Mouse (Mus musculus): ENCODE data around the gene Prss53. TPM values are rescaled to one million over a fixed set of nuclear protein-coding genes. Genes with fewer than 3 reads are reported as not detected.

Prss53 gene
- polyA plus RNA-seq, 1 experiment, result 1.6 TPM

- H3K36me3 ChIP-seq (ENCODE audit: control insufficient read depth, insufficient read depth, low read length), result peaks cover 32% of the 10 kb centered on the region
- WGBS, result under 1% methylated on average over 60 of the region's 60 CpGs
These were observed 14.1 kb downstream of the Prss53 start, which contains the start of gene Zfp668 for GRCm38 (mm10) chr7:127876467-127877348. Gene Zfp668, minus strand, starts transcription at chr7:127876828.

DNA sequence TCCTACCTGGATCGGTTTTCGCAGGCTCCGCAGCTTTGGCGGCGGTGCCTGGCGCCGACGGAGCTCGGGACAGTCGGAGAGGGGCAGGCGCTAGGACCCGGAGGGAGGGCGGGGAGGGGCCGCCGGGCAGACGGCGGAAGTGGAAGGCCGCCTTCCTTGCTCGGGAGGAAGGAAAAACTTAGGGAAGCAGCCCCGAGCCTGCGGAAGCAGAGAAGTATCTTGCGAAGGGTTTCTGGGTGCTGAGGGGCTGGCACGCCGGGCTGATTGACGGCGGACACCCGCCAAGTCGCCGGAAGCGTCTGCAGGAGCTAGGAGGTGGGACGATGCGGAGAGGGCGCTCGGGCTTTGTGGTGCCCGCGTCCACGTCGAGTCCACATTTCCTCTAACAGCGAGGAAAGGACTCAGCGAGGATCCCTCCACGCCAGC is 14.7 kb downstream of the Prss53 start, which contains the start of gene Zfp646:
Gene Zfp646 (plus strand): TSS at position 181 of the 426 bp plus-strand sequence.
- no peak for TF ChIP-seq CTCF (IDR thresholded peaks at IDR 0.05; ENCODE audit: extremely low read depth, insufficient read length, insufficient replicate concordance, low read depth, low read length)
- TF ChIP-seq POLR2A (IDR thresholded peaks at IDR 0.05; ENCODE audit: low read depth, low read length), result no peak; the same call in 1 of the 2 replicates
- Histone ChIP-seq H3K4me3 (ENCODE audit: low read depth, low read length) (peak within 1 kb of the TSS; percentile 77), H3K27ac (ENCODE audit: insufficient read depth, low read depth, low read length) (peak within 1 kb of the TSS; percentile 85), H3K27me3 (ENCODE audit: control insufficient read depth, insufficient read depth, low read length) (no peaks in the 10 kb centered on the region), H3K36me3 (ENCODE audit: control insufficient read depth, insufficient read depth, low read length) (peaks cover 25% of the 10 kb centered on the region), H3K4me1 (ENCODE audit: control insufficient read depth, insufficient read depth, insufficient read length, low read length) (peaks cover 2% of the 10 kb centered on the region)
- under 1% methylated on average over 41 of the region's 41 CpGs for WGBS

More at GRCm38 (mm10) chr7:127876467-127877348, 14.1 kb downstream of the Prss53 start, which contains the start of gene Zfp668:
- TF ChIP-seq POLR2A (IDR thresholded peaks at IDR 0.05; ENCODE audit: low read depth, low read length) (peak; percentile 22; the same call in 1 of the 2 replicates), CTCF (IDR thresholded peaks at IDR 0.05; ENCODE audit: extremely low read depth, insufficient read length, insufficient replicate concordance, low read depth, low read length) (no peak)
- Histone ChIP-seq H3K27ac (ENCODE audit: insufficient read depth, low read depth, low read length) (peak within 1 kb of the TSS; percentile 85), H3K4me3 (ENCODE audit: low read depth, low read length) (peak within 1 kb of the TSS; percentile 77), H3K4me1 (ENCODE audit: control insufficient read depth, insufficient read depth, insufficient read length, low read length) (peaks cover 2% of the 10 kb centered on the region), H3K27me3 (ENCODE audit: control insufficient read depth, insufficient read depth, low read length) (no peaks in the 10 kb centered on the region)

DNA sequence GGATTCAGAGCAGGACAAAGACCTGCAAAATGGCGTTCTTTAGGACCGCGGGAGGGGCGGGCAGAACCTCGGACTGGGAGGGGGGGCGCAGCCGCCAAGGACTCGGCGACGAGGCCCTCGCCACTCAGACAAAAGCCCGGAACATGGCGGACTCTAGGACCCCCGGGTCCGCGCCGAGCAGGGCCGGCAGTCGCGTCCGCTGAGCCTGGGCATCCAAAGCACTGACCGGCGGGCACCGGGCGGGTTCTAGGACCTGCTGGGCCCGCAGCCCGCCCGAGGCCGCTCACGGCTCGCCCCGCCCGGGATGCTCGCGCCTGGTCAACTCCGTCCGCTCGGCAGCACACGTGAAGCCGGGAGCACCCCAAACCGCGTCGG is 15.2 kb downstream of the Prss53 start:
- Histone ChIP-seq H3K4me3 (ENCODE audit: low read depth, low read length) (peak overlapping the region; percentile 77), H3K36me3 (ENCODE audit: control insufficient read depth, insufficient read depth, low read length) (peaks cover 21% of the 10 kb centered on the region), H3K4me1 (ENCODE audit: control insufficient read depth, insufficient read depth, insufficient read length, low read length) (peaks cover 2% of the 10 kb centered on the region), H3K27me3 (ENCODE audit: control insufficient read depth, insufficient read depth, low read length) (no peaks in the 10 kb centered on the region), H3K27ac (ENCODE audit: insufficient read depth, low read depth, low read length) (peak overlapping the region; percentile 78)
- no peak for TF ChIP-seq POLR2A (IDR thresholded peaks at IDR 0.05; ENCODE audit: low read depth, low read length)
- no peak for TF ChIP-seq CTCF (IDR thresholded peaks at IDR 0.05; ENCODE audit: extremely low read depth, insufficient read length, insufficient replicate concordance, low read depth, low read length)
- WGBS, result under 1% methylated on average over 43 of the region's 43 CpGs

GRCm38 (mm10) chr7:127874812-127875626 is 15.8 kb downstream of the Prss53 start:
- TF ChIP-seq CTCF (IDR thresholded peaks at IDR 0.05; ENCODE audit: extremely low read depth, insufficient read length, insufficient replicate concordance, low read depth, low read length) (no peak), POLR2A (IDR thresholded peaks at IDR 0.05; ENCODE audit: low read depth, low read length) (no peak)
- H3K36me3 ChIP-seq (ENCODE audit: control insufficient read depth, insufficient read depth, low read length), result peaks cover 17% of the 10 kb centered on the region
- no peak overlapping the region for H3K27ac ChIP-seq (ENCODE audit: insufficient read depth, low read depth, low read length)
- H3K4me1 ChIP-seq (ENCODE audit: control insufficient read depth, insufficient read depth, insufficient read length, low read length), result peaks cover 2% of the 10 kb centered on the region
- peak overlapping the region; percentile 77 for H3K4me3 ChIP-seq (ENCODE audit: low read depth, low read length)
- 3% methylated on average over 20 of the region's 20 CpGs for WGBS
- no peaks in the 10 kb centered on the region for H3K27me3 ChIP-seq (ENCODE audit: control insufficient read depth, insufficient read depth, low read length)

DNA sequence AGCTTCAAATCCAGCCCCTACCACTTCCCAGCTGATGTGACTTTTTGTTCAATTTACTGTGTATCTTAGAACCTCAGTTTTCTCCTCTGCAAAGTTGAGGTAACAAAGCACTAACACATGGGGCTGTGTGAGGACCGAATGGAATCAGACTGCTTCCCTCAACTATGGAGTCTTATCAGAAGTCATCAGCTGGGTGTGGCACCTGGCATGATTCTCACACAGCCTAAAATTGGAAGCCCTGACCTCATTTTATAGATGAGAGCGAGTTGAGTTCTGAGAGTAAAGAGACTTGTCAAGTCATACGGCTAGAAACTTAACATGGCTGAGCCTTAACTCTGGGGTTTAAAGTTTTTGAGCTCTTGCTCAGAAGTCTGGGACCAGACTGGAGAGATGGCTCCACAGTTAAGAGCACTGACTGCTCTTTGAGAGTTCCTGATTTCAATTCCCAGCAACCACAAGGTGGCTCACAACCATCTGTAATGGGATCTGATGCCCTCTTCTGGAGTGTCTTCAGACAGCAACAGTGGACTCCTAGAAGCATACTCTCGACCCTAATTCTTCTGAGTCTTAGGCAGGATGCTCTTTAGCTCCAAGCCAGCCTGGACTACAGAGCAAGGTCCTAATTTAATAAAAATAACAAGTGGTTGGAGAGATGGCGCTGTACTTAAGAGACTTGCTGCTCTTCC is 20.5 kb downstream of the Prss53 start:
- Histone ChIP-seq H3K27me3 (ENCODE audit: control insufficient read depth, insufficient read depth, low read length) (no peaks in the 10 kb centered on the region), H3K36me3 (ENCODE audit: control insufficient read depth, insufficient read depth, low read length) (peaks cover 24% of the 10 kb centered on the region), H3K27ac (ENCODE audit: insufficient read depth, low read depth, low read length) (no peak overlapping the region), H3K4me1 (ENCODE audit: control insufficient read depth, insufficient read depth, insufficient read length, low read length) (no peaks in the 10 kb centered on the region; the same call in 1 of the 2 replicates), H3K4me3 (ENCODE audit: low read depth, low read length) (no peak overlapping the region)
- 63% methylated on average over 5 of the region's 5 CpGs for WGBS
- TF ChIP-seq CTCF (IDR thresholded peaks at IDR 0.05; ENCODE audit: extremely low read depth, insufficient read length, insufficient replicate concordance, low read depth, low read length) (no peak), POLR2A (IDR thresholded peaks at IDR 0.05; ENCODE audit: low read depth, low read length) (no peak)

GRCm38 (mm10) chr7:127869149-127869810 is 21.5 kb downstream of the Prss53 start:
- TF ChIP-seq POLR2A (IDR thresholded peaks at IDR 0.05; ENCODE audit: low read depth, low read length) (no peak), CTCF (IDR thresholded peaks at IDR 0.05; ENCODE audit: extremely low read depth, insufficient read length, insufficient replicate concordance, low read depth, low read length) (no peak)
- H3K36me3 ChIP-seq (ENCODE audit: control insufficient read depth, insufficient read depth, low read length), result peaks cover 27% of the 10 kb centered on the region
- no peak overlapping the region for H3K4me3 ChIP-seq (ENCODE audit: low read depth, low read length)
- 66% methylated on average over 3 of the region's 3 CpGs for WGBS
- H3K27me3 ChIP-seq (ENCODE audit: control insufficient read depth, insufficient read depth, low read length), result no peaks in the 10 kb centered on the region
- no peaks in the 10 kb centered on the region; the same call in 1 of the 2 replicates for H3K4me1 ChIP-seq (ENCODE audit: control insufficient read depth, insufficient read depth, insufficient read length, low read length)
- no peak overlapping the region for H3K27ac ChIP-seq (ENCODE audit: insufficient read depth, low read depth, low read length)

Data from small intestine, adult 2 months (tissue).